Mouse (Mus musculus) liver, adult 2 months (tissue): ENCODE results near the gene Evi5l. TPM values are rescaled to one million over a fixed set of nuclear protein-coding genes. Genes with fewer than 3 reads are reported as not detected.

Experiments used
- DNase-seq: peaks from one replicate; pipeline ENCODE4 v3.0.0-alpha.2; 2011; ENCODE audit warnings: low read depth, low spot score; ENCODE audit errors: extremely low read depth
- H3K27ac ChIP-seq: fragments of 200-500 bp; replicated peaks from 2 replicates; pipeline ENCODE4 v1.5.1; 2012; ENCODE audit warnings: low read depth, mild to moderate bottlenecking, control low read depth, inconsistent platforms, low read length; ENCODE audit not compliant: insufficient read depth
- H3K27me3 ChIP-seq: fragments of 200-500 bp; 2 replicates; pipeline ENCODE4 v1.6.1; 2012; ENCODE audit warnings: mild to moderate bottlenecking, moderate library complexity, low read length, inconsistent platforms; ENCODE audit not compliant: control insufficient read depth, insufficient read depth
- H3K36me3 ChIP-seq: fragments of 200-500 bp; 2 replicates; pipeline ENCODE4 v1.6.1; 2012; ENCODE audit warnings: low read length, inconsistent platforms; ENCODE audit not compliant: control insufficient read depth, insufficient read depth
- H3K4me1 ChIP-seq: fragments of 200-500 bp; 2 replicates; pipeline ENCODE4 v1.6.1; 2011; ENCODE audit warnings: low read length; ENCODE audit not compliant: control insufficient read depth, insufficient read depth
- H3K4me3 ChIP-seq: fragments of 200-500 bp; 2 replicates; pipeline ENCODE4 v1.5.1; 2011; ENCODE audit warnings: low read depth, mild to moderate bottlenecking, control low read depth, low read length, moderate library complexity; ENCODE audit not compliant: insufficient read depth
- H3K79me2 ChIP-seq: fragments of 200-500 bp; 2 replicates; pipeline ENCODE4 v1.6.1; 2012; ENCODE audit warnings: inconsistent platforms, mild to moderate bottlenecking, low read length, moderate library complexity; ENCODE audit not compliant: control insufficient read depth, insufficient read depth
- H3K9ac ChIP-seq: fragments of 200-500 bp; 2 replicates; pipeline ENCODE4 v1.6.1; 2012; ENCODE audit warnings: low read depth, mild to moderate bottlenecking, control low read depth, inconsistent platforms, low read length
- CTCF ChIP-seq: fragments of 200-500 bp; IDR thresholded peaks from 2 replicates; pipeline ENCODE4 v1.5.1; 2011; ENCODE audit warnings: low read depth, low read length, control low read depth
- POLR2A ChIP-seq: fragments of 200-500 bp; IDR thresholded peaks from 2 replicates; pipeline ENCODE4 v1.6.1; 2011; ENCODE audit warnings: low read length, control low read depth; ENCODE audit not compliant: insufficient read depth; ENCODE audit errors: extremely low read depth
- whole genome bisulfite sequencing: fragments of 180-500 bp; shearing (Covaris S2); methylation state at CpG from one replicate; pipeline ENCODE4 v1.1.7; 2018; 5-methylcytosine and 5-hydroxymethylcytosine counted together
- polyA plus RNA-seq: library from polyadenylated mRNA; depleted of rRNA; stranded (reverse); fragments of >200 nt; gene quantifications from 2 replicates; pipeline ENCODE4 v1.2.3, GENCODE M21; 2012; rRNA removed
- total RNA-seq: library from RNA; depleted of rRNA; stranded (reverse); fragments of >200 nt; gene quantifications from 2 replicates; pipeline ENCODE4 v1.2.3, GENCODE M21; 2014; rRNA removed

Evi5l gene
- total and polyA plus RNA-seq, 2 experiments: 3.2 to 8.0 TPM

DNA sequence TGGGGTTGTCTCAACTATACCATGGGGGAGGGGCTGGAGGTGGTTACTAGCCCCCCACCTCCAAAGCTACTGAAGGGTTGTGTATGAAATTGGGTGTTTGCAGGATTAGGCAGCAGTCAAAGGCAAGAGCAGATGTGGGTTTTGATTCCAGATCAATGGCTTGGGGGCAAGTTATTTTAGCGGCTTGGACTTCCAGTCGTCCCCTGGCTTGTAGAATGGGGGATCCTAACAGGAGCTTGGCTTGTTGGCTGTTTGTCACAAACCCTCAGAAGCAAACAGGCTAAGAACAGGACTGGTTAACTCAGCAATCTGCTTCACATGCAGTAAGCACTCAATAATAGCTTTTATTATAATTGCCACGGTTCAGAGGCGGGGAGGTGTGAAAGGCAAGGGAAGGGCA, 91.0 kb downstream of the Evi5l start:
- peaks cover 5% of the 10 kb centered on the region for H3K36me3 ChIP-seq
- WGBS: 94% methylated on average over 4 of the region's 4 CpGs

GRCm38 (mm10) chr8:4258233-4258632, 91.9 kb downstream of the Evi5l start:
- no peak for DNase-seq
- Histone ChIP-seq H3K9ac (no peak overlapping the region), H3K27me3 (no peaks in the 10 kb centered on the region), H3K27ac (no peak overlapping the region), H3K4me1 (peaks cover 5% of the 10 kb centered on the region), H3K79me2 (no peaks in the 10 kb centered on the region), H3K4me3 (peak overlapping the region; percentile 33; the same call in 1 of the 2 replicates), H3K36me3 (peaks cover 5% of the 10 kb centered on the region)
- TF ChIP-seq CTCF (peak; percentile 84), POLR2A (no peak)
- WGBS: 10% methylated on average over 35 of the region's 35 CpGs

More for the DNA sequence above, 91.0 kb downstream of the Evi5l start:
- no peak for TF ChIP-seq CTCF
- TF ChIP-seq POLR2A: no peak
- Histone ChIP-seq H3K27ac (no peak overlapping the region), H3K79me2 (no peaks in the 10 kb centered on the region), H3K4me3 (no peak overlapping the region), H3K9ac (no peak overlapping the region), H3K4me1 (peaks cover 8% of the 10 kb centered on the region), H3K27me3 (no peaks in the 10 kb centered on the region)
- no peak for DNase-seq

DNA sequence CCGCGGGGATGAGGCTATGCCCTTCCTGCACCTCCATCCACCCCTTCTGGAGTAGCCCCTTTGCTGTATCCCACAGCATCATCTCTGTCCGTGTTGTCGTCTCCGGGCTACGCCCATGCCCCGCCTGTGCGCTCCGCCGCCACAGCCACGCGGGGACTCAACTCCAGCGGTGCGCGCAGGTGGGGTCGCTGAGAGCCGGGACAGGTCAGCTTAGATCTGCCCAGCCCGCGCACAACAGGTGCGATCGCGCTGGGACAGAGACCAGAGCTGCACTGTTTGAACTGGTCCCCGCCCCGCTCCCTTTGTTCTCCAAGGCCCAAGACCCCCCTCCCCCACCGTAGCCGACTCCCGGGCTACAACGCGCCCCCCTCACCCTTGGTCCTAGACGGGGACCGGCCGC, 92.3 kb downstream of the Evi5l start:
- TF ChIP-seq CTCF: no peak
- no peak for TF ChIP-seq POLR2A
- DNase-seq: no peak
- H3K4me3 ChIP-seq: peak overlapping the region; percentile 33; the same call in 1 of the 2 replicates
- WGBS: 1% methylated on average over 32 of the region's 32 CpGs
- peaks cover 5% of the 10 kb centered on the region for H3K4me1 ChIP-seq
- peaks cover 5% of the 10 kb centered on the region for H3K36me3 ChIP-seq
- H3K27me3 ChIP-seq: no peaks in the 10 kb centered on the region
- H3K79me2 ChIP-seq: no peaks in the 10 kb centered on the region
- no peak overlapping the region for H3K9ac ChIP-seq
- H3K27ac ChIP-seq: no peak overlapping the region

DNA sequence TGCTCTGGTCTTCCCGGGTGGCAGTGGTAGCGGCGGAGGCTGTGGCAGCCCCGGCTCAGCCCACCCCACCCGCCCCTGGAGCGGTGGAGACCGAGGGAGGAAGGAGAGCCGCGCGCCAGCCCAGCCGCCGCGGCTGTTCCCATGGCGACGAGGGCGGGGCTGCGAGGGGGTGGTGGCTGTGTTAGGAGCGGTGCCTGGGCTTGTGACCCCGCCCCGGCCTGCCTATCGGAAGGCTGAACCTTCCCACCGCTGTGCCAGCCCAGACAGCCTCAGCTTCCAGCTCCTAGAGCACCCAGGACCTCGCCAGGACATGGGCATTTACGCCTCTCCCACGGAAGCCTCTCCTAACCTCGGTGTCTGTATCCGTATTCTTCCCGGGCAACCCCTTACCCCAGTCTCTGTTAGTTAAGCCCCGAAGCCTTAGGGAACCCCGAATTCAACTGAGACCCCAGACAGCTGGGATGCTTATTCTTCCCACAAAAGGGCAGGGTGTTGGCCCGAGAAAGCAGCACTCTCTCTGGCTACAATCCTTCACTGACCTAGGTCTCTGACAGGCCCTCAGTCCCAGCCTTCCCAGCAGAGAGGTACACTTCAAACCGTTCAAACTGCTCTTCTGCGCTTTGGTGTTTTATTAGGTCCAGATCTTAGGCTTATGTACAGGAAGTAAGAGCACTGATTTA, 92.9 kb downstream of the Evi5l start, which contains the start of gene Ctxn1:
Ctxn1 (minus strand) TSS at position 150 of the 680 bp plus-strand sequence.
- peak within 1 kb of the TSS; percentile 33; the same call in 1 of the 2 replicates for H3K4me3 ChIP-seq
- H3K27me3 ChIP-seq: no peaks in the 10 kb centered on the region
- H3K79me2 ChIP-seq: no peaks in the 10 kb centered on the region
- no peak within 1 kb of the TSS for H3K9ac ChIP-seq
- 12% methylated on average over 26 of the region's 33 CpGs for WGBS
- H3K4me1 ChIP-seq: peaks cover 3% of the 10 kb centered on the region; the same call in 1 of the 2 replicates
- no peak within 1 kb of the TSS for H3K27ac ChIP-seq
- TF ChIP-seq CTCF (no peak), POLR2A (no peak)
- H3K36me3 ChIP-seq: peaks cover 5% of the 10 kb centered on the region
- DNase-seq: peak; percentile 68

GRCm38 (mm10) chr8:4259805-4260170, 93.4 kb downstream of the Evi5l start:
- DNase-seq: no peak
- no peak overlapping the region for H3K27ac ChIP-seq
- peaks cover 5% of the 10 kb centered on the region for H3K36me3 ChIP-seq
- H3K4me1 ChIP-seq: 0 out of 2 replicates have a peak, but pooled peaks cover 3% of the 10 kb centered on the region
- 92% methylated on average over 4 of the region's 4 CpGs for WGBS
- H3K27me3 ChIP-seq: no peaks in the 10 kb centered on the region
- no peak overlapping the region for H3K9ac ChIP-seq
- H3K79me2 ChIP-seq: no peaks in the 10 kb centered on the region
- no peak overlapping the region for H3K4me3 ChIP-seq
- TF ChIP-seq CTCF: no peak
- no peak for TF ChIP-seq POLR2A

Other genes with a start within 250 kb of the Evi5l start
- gene Cd209b, start 239.7 kb upstream of the Evi5l start, total RNA-seq: 0.28 TPM in 1 of 2 replicates, not detected in the other
- 0.09 and 0.22 TPM in 2 replicates for gene Cd209b, start 239.7 kb upstream of the Evi5l start, polyA plus RNA-seq
- gene Cd209c, start 211.8 kb upstream of the Evi5l start, total RNA-seq: not detected in 2 replicates
- gene Cd209c, start 211.8 kb upstream of the Evi5l start, polyA plus RNA-seq: not detected in 2 replicates
- gene Cd209f, start 60.7 kb upstream of the Evi5l start, total RNA-seq: 0.27 and 0.74 TPM in 2 replicates
- gene Cd209f, start 60.7 kb upstream of the Evi5l start, polyA plus RNA-seq: 0.51 and 4.1 TPM in 2 replicates
- not detected in 2 replicates for gene Cd209g, start 32.5 kb upstream of the Evi5l start, total RNA-seq
- gene Cd209g, start 32.5 kb upstream of the Evi5l start, polyA plus RNA-seq: 0.22 and 3.9 TPM in 2 replicates
- 0.13 and 0.37 TPM in 2 replicates for gene Prr36, start 50.9 kb downstream of the Evi5l start, total RNA-seq
- gene Prr36, start 50.9 kb downstream of the Evi5l start, polyA plus RNA-seq: 0.24 and 0.34 TPM in 2 replicates
- gene Lrrc8e, start 60.3 kb downstream of the Evi5l start, total RNA-seq: 0.13 and 0.18 TPM in 2 replicates
- gene Lrrc8e, start 60.3 kb downstream of the Evi5l start, polyA plus RNA-seq: 0.06 and 0.24 TPM in 2 replicates
- 9.5 and 12.4 TPM in 2 replicates for gene Map2k7, start 72.2 kb downstream of the Evi5l start, total RNA-seq
- 23.3 and 26.1 TPM in 2 replicates for gene Map2k7, start 72.2 kb downstream of the Evi5l start, polyA plus RNA-seq
- 0.07 TPM in 1 of 2 replicates, not detected in the other for gene Gm49320, start 72.3 kb downstream of the Evi5l start, total RNA-seq
- gene Gm49320, start 72.3 kb downstream of the Evi5l start, polyA plus RNA-seq: 0.17 and 2.3 TPM in 2 replicates
- 3.2 and 4.2 TPM in 2 replicates for gene Tgfbr3l, start 81.6 kb downstream of the Evi5l start, total RNA-seq
- 18.2 and 35.1 TPM in 2 replicates for gene Tgfbr3l, start 81.6 kb downstream of the Evi5l start, polyA plus RNA-seq
- 6.7 and 8.7 TPM in 2 replicates for gene Snapc2, start 86.5 kb downstream of the Evi5l start, total RNA-seq
- 18.8 and 22.2 TPM in 2 replicates for gene Snapc2, start 86.5 kb downstream of the Evi5l start, polyA plus RNA-seq
- 0.28 TPM in 1 of 2 replicates, not detected in the other for gene Ctxn1, start 92.7 kb downstream of the Evi5l start, total RNA-seq
- 0.98 and 2.0 TPM in 2 replicates for gene Ctxn1, start 92.7 kb downstream of the Evi5l start, polyA plus RNA-seq
- gene Timm44, start 109.3 kb downstream of the Evi5l start, total RNA-seq: 39.0 and 41.5 TPM in 2 replicates
- 51.6 and 61.2 TPM in 2 replicates for gene Timm44, start 109.3 kb downstream of the Evi5l start, polyA plus RNA-seq
- 10.9 and 11.7 TPM in 2 replicates for gene Ccl25, start 158.6 kb downstream of the Evi5l start, total RNA-seq
- gene Ccl25, start 158.6 kb downstream of the Evi5l start, polyA plus RNA-seq: 2.4 and 3.3 TPM in 2 replicates
- gene Elavl1, start 158.8 kb downstream of the Evi5l start, total RNA-seq: 23.0 and 29.8 TPM in 2 replicates
- gene Elavl1, start 158.8 kb downstream of the Evi5l start, polyA plus RNA-seq: 18.1 and 18.8 TPM in 2 replicates